Mouse (Mus musculus) forebrain, embryonic 15.5 days (tissue): Measurements from ENCODE around the gene Rhoc. TPM values are rescaled to one million over a fixed set of nuclear protein-coding genes. Genes with fewer than 3 reads are reported as not detected.
A peak's percentile ranks its signal among the peaks of the same experiment; 100 is the strongest.
"Not testable (repeated sequence)": the region's sequence is repeated elsewhere in the genome, so short reads cannot be mapped to it uniquely, and the experiment has no call there.

Experiments used
- ATAC-seq: fragments of 200-750 bp; cut with Nextera tagmentation; replicated peaks from 2 replicates; pipeline ENCODE4 v1.8.0; 2017; ENCODE audit warnings: mild to moderate bottlenecking, moderate TSS enrichment, moderate library complexity
- H3K27ac ChIP-seq: fragments of 300-500 bp; sonication (generic); replicated peaks from 2 replicates; pipeline ENCODE4 v1.5.1; 2015; ENCODE audit warnings: mild to moderate bottlenecking, inconsistent platforms
- H3K27me3 ChIP-seq: fragments of 300-500 bp; sonication (generic); 2 replicates; pipeline ENCODE4 v1.6.1; 2015; ENCODE audit warnings: inconsistent platforms
- H3K36me3 ChIP-seq: fragments of 300-500 bp; sonication (generic); 2 replicates; pipeline ENCODE4 v1.6.1; 2015; ENCODE audit warnings: mild to moderate bottlenecking, inconsistent platforms
- H3K4me1 ChIP-seq: fragments of 300-500 bp; sonication (generic); 2 replicates; pipeline ENCODE4 v1.6.1; 2015; ENCODE audit warnings: inconsistent platforms
- H3K4me2 ChIP-seq: fragments of 300-500 bp; sonication (generic); replicated peaks from 2 replicates; pipeline ENCODE4 v1.6.1; 2015; ENCODE audit warnings: mild to moderate bottlenecking, inconsistent platforms
- H3K4me3 ChIP-seq: fragments of 300-500 bp; sonication (generic); 2 replicates; pipeline ENCODE4 v1.5.1; 2015; ENCODE audit warnings: mild to moderate bottlenecking, inconsistent platforms
- H3K9ac ChIP-seq: fragments of 300-500 bp; sonication (generic); replicated peaks from 2 replicates; pipeline ENCODE4 v1.6.1; 2015; ENCODE audit warnings: mild to moderate bottlenecking, inconsistent platforms
- H3K9me3 ChIP-seq: fragments of 300-500 bp; sonication (generic); 2 replicates; pipeline ENCODE4 v1.6.1; 2016; ENCODE audit warnings: inconsistent platforms
- WGBS: fragments of 180-500 bp; shearing (Covaris S2); methylation state at CpG from one replicate; pipeline ENCODE4 v1.1.7; 2015; ENCODE audit warnings: mixed read lengths; 5-methylcytosine and 5-hydroxymethylcytosine counted together
- polyA plus RNA-seq: library from polyadenylated mRNA; unstranded; fragments of >200 nt; fragmentation: Nextera tagmentation; extraction: Ambion mirVana; gene quantifications from 2 replicates; pipeline ENCODE4 v1.2.1, GENCODE M21; 2015

Gene Rhoc
- polyA plus RNA-seq, 1 experiment from 2014 or later: 43.3 TPM

DNA sequence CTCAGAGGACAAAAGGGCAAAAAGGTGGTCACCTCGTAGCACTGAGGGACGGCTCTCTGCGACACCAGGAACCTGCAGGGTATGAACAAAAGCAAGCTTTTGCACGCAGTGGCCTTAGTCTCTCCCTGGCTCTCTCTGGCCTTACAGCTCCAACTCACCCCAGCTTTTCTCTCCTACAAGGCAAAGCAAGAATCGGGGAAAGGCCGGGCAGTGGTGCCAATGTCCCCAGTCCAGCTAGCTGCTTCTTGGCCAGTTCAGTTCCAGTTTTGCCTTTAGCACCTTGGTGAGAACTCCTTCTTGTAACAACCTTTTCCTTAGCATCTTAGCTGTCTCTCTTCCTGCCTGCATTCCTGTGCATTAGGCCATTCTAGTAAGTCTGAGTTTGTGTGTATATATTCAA is 13.3 kb downstream of the Rhoc start:
- H3K27me3 ChIP-seq: no peaks in the 10 kb centered on the region
- H3K4me3 ChIP-seq: no peak overlapping the region
- H3K9me3 ChIP-seq: no peaks in the 10 kb centered on the region
- 92% methylated on average over 6 of the region's 6 CpGs for WGBS
- no peak overlapping the region for H3K4me2 ChIP-seq
- H3K27ac ChIP-seq: no peak overlapping the region
- peaks cover 8% of the 10 kb centered on the region for H3K36me3 ChIP-seq
- no peak overlapping the region for H3K9ac ChIP-seq
- H3K4me1 ChIP-seq: no peaks in the 10 kb centered on the region
- no peak for ATAC-seq

DNA sequence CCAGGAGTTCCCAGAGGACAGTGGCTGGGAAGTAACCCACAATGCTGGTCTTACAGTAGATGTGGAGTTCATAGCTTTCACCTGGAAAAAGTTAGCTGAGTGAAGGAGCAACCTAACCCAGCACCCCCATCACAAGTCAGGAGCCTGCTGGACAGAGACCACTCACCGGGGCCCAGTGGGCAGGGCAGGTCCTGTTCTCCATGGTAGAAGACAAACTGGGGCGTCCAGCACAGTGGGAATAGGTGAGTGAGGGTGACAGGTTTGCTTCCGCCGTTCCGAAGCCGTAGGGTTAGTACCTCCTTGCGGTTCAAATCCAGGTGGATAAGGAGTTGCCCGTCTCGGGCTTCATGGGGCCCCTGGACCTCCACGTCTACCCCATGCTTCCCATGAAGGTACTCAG is 16.1 kb downstream of the Rhoc start:
- H3K27me3 ChIP-seq: no peaks in the 10 kb centered on the region
- H3K9me3 ChIP-seq: no peaks in the 10 kb centered on the region
- WGBS: 93% methylated on average over 10 of the region's 10 CpGs
- H3K4me3 ChIP-seq: no peak overlapping the region
- H3K9ac ChIP-seq: no peak overlapping the region
- H3K36me3 ChIP-seq: peaks cover 3% of the 10 kb centered on the region; the same call in 1 of the 2 replicates
- ATAC-seq: no peak
- no peak overlapping the region for H3K27ac ChIP-seq
- no peak overlapping the region for H3K4me2 ChIP-seq
- no peaks in the 10 kb centered on the region for H3K4me1 ChIP-seq

DNA sequence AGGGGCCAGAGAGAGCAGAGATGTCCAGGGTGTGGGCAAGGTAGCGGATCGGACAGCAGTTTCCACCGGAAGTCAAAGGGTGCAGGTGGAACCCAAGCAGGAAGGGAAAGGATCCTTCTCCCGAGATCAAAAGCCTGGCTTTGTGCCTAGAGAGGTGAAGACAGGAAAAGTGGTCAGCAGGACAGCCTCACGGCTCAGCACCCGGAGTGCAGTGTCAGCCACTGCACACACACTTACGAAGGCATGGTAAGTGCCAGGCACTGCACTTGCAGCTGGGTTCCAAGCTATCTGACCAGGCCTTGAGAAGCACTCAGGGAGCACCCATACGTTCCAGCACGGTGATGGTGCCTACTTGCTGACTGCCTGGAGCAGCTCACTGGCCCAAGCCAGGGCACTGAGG is 17.4 kb downstream of the Rhoc start:
- Histone ChIP-seq H3K9ac (no peak overlapping the region), H3K27me3 (no peaks in the 10 kb centered on the region), H3K27ac (no peak overlapping the region), H3K4me1 (no peaks in the 10 kb centered on the region), H3K9me3 (no peaks in the 10 kb centered on the region), H3K4me2 (no peak overlapping the region), H3K36me3 (peaks cover 1% of the 10 kb centered on the region; the same call in 1 of the 2 replicates), H3K4me3 (no peak overlapping the region)
- WGBS: 86% methylated on average over 9 of the region's 9 CpGs
- no peak for ATAC-seq

DNA sequence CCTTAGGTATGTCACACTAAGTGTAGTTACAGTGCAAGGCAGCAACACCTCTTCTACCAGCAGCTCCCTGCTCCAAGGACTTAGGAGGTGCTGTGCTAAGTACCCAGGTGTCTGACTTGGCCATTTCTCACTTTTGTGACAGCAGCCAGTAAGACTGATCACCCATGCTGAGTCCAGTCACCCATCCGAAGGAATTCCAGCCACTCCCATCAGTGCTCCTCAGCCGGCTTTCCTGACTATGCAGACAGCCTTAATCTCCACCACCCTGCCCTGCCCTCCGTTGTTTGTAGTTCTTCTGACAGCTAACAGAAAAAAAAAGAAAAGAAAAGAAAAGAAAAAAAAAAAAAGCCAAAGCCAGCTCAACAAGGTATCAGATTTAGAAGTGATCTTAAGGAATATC is 23.6 kb downstream of the Rhoc start:
- Histone ChIP-seq H3K9ac (no peak overlapping the region), H3K4me1 (peaks cover 1% of the 10 kb centered on the region), H3K36me3 (no peaks in the 10 kb centered on the region), H3K9me3 (no peaks in the 10 kb centered on the region), H3K27me3 (no peaks in the 10 kb centered on the region), H3K4me3 (no peak overlapping the region), H3K4me2 (no peak overlapping the region), H3K27ac (no peak overlapping the region)
- no peak for ATAC-seq
- WGBS: 24% methylated on average over 3 of the region's 3 CpGs

DNA sequence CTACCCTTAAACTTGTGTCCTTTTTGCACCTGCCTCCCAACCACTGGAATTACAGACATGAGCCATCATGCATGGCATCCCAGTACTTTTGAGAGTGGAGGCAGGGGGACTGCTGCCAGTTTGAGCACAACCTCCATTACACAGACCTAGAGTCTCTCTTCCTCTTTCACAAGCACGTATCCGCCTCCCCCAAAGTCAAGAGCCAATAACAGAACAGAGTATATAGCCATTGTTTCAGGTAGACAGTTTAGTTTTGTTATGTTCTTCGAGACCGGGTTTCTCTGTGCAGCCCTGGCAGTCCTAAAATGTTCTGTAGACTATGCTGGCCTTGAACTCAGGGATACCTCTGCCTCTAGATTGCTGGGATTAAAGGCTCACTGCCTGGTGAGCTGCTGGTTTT is 24.1 kb downstream of the Rhoc start:
- no peaks in the 10 kb centered on the region for H3K36me3 ChIP-seq
- 83% methylated on average over 4 of the region's 4 CpGs for WGBS
- no peaks in the 10 kb centered on the region for H3K9me3 ChIP-seq
- no peak overlapping the region for H3K4me3 ChIP-seq
- no peak for ATAC-seq
- no peak overlapping the region for H3K27ac ChIP-seq
- peaks cover 6% of the 10 kb centered on the region for H3K4me1 ChIP-seq
- no peak overlapping the region for H3K9ac ChIP-seq
- H3K4me2 ChIP-seq: no peak overlapping the region
- no peaks in the 10 kb centered on the region for H3K27me3 ChIP-seq

DNA sequence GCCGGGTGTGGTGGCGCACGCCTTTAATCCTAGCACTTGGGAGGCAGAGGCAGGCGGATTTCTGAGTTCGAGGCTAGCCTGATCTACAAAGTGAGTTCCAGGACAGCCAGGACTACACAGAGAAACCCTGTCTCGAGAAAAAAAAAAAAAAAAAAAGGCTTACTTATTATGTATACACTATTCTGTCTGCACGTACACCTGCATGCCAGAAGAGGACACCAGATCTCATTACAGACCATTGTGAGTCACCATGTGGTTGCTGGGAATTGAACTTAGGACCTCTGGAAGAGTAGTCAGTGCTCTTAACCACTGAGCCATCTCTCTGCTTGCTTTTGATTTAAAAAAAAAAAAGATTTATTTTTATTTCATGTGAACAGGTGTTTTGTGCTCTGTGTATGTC is 25.1 kb downstream of the Rhoc start:
- not testable (repeated sequence) for H3K9ac ChIP-seq, H3K9me3 ChIP-seq, H3K4me1 ChIP-seq, H3K4me3 ChIP-seq, ATAC-seq, H3K27me3 ChIP-seq, H3K36me3 ChIP-seq, H3K4me2 ChIP-seq, H3K27ac ChIP-seq
- 94% methylated on average over 7 of the region's 7 CpGs for WGBS

DNA sequence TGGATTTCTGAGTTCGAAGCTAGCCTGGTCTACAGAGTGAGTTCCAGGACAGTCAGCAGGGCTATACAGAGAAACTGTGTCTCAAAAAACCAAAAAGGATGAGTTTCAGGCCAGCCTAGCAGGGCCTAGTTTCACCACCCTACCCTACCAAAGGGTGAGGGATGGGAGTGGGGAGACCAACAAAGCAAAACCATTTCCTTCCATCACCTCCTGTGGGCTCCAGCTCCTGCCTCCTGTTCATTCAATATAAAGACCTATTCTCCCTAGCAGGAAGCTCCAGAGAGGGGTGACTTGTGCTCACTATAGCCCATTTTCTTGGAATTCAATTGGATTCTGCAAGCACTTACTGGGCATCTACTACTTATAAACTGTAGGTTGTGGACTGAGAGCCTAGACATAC is 26.6 kb downstream of the Rhoc start:
- Histone ChIP-seq H3K4me2 (no peak overlapping the region), H3K9ac (no peak overlapping the region), H3K4me3 (no peak overlapping the region), H3K36me3 (no peaks in the 10 kb centered on the region), H3K27me3 (no peaks in the 10 kb centered on the region), H3K4me1 (peaks cover 16% of the 10 kb centered on the region), H3K27ac (no peak overlapping the region), H3K9me3 (no peaks in the 10 kb centered on the region)
- no peak for ATAC-seq
- WGBS: 100% methylated on average over 1 of the region's 1 CpGs

DNA sequence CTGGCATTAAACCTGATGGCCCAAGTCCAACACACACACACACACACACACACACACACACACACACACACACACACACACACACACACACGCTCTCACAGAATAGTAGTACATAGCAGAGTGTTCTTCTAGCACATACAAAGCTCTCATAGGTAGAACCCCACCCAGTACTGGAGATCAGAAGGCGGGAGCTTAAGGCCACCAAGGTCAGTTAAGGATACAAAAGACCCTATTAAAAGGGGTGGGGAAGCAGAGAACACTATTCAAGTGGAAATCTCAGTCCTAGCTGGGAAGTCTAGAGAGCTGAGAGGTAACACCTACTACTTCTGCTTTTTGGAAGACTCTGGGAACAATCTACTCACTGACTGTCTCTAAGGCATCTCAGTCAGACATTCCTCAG is 27.2 kb downstream of the Rhoc start:
- H3K4me2 ChIP-seq: no peak overlapping the region
- H3K27ac ChIP-seq: no peak overlapping the region
- WGBS: 87% methylated on average over 2 of the region's 2 CpGs
- no peak overlapping the region for H3K4me3 ChIP-seq
- no peaks in the 10 kb centered on the region for H3K27me3 ChIP-seq
- H3K4me1 ChIP-seq: peaks cover 16% of the 10 kb centered on the region
- H3K9ac ChIP-seq: no peak overlapping the region
- no peak for ATAC-seq
- H3K36me3 ChIP-seq: no peaks in the 10 kb centered on the region
- H3K9me3 ChIP-seq: no peaks in the 10 kb centered on the region

DNA sequence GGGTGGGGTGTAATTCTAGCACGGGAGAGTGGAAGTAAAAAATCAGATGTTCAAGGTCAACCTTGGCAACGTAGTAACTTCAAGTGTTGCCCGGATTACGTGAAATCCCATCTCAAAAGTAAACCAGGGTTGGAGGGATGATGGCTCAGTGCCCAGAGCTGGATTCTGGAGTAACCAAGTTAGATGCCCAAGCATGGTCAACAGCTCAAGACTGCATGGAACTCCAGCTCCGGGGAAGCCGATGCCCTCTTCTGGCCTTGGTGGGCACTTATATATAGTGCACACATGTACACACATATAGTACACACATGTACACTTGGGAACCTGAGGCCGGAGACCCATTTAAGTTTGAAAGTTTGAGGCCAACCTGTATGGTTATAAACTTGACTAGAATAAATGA is 28.0 kb downstream of the Rhoc start:
- Histone ChIP-seq H3K9me3 (no peaks in the 10 kb centered on the region), H3K9ac (no peak overlapping the region), H3K4me3 (no peak overlapping the region), H3K36me3 (peaks cover 2% of the 10 kb centered on the region; the same call in 1 of the 2 replicates), H3K4me2 (no peak overlapping the region), H3K27ac (no peak overlapping the region), H3K27me3 (no peaks in the 10 kb centered on the region), H3K4me1 (peaks cover 16% of the 10 kb centered on the region)
- no peak for ATAC-seq
- 97% methylated on average over 7 of the region's 7 CpGs for WGBS

DNA sequence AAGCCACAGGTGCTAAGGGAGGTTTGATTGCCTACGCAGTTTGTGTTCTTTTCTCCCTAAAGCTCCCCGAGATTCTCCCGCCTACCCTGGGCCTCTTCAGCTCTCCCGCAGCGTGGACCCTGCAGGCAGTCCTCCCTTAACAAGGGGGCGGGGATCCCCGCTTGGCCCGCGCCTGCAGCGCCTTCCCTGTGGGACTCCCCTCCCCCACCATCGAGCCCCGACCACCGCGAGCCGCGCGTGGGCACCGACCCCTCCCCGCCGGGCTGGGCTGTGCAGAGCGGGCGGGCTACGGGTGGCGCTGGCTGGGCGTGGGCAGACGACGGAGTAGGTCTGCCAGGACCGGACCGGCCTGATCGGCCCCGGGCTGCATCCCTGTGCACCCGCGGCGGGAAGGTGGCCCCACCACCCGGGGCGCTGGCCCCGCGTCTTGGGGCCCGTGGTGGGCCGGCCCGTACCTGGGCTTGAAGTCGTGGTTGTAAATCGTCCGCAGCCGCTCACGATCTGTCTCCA is 29.4 kb downstream of the Rhoc start:
- WGBS: under 1% methylated on average over 46 of the region's 46 CpGs
- peak; percentile 81 for ATAC-seq
- Histone ChIP-seq H3K27me3 (no peaks in the 10 kb centered on the region), H3K4me2 (peak overlapping the region; percentile 97), H3K9me3 (no peaks in the 10 kb centered on the region), H3K4me1 (peaks cover 16% of the 10 kb centered on the region), H3K36me3 (peaks cover 9% of the 10 kb centered on the region; the same call in 1 of the 2 replicates), H3K9ac (peak overlapping the region; percentile 71), H3K4me3 (peak overlapping the region; percentile 75), H3K27ac (peak overlapping the region; percentile 46)

DNA sequence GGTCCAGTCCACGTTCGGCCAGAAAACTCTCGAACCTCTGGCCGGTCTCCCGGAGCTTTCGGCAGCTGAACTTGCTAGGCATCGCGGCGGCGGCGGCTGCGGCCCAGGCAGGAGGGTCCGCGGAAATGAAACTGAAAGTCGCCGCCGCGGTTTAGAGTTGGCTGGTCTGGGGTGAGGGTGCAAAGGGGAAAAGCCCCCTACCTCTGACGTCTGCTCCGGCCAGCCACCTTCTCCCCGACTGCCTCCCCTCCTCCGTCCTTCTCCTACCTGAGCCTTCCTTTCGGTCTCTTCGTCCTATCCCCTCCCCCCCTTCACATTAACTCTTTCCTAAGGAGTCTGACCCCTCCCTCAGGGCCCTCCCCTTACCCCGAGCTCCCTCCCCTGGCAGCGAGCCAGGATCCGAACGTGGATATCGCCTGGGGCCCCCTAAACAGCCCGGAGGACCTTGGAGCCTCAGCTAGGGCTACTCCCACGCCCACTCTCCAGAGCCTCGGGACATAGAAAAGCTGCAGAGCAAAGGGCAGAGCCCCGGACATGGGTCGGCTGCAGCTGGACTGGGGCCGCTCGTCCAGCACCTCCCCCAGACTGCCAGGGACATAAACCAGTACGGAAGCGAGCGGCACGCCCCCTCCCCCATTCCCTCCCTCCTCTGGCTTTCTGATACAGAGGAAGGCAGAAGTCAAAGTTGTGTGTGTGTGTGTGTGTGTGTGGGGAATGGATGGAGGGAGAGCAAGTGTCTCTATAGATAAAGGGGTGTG is 30.0 kb downstream of the Rhoc start, which contains the start of gene Mov10:
Gene Mov10, minus strand, starts transcription at position 573 of the 758 bp plus-strand sequence.
- peaks cover 11% of the 10 kb centered on the region; the same call in 1 of the 2 replicates for H3K36me3 ChIP-seq
- peaks cover 16% of the 10 kb centered on the region for H3K4me1 ChIP-seq
- peak within 1 kb of the TSS; percentile 46 for H3K27ac ChIP-seq
- H3K9me3 ChIP-seq: no peaks in the 10 kb centered on the region
- peak within 1 kb of the TSS; percentile 75 for H3K4me3 ChIP-seq
- ATAC-seq: peak; percentile 78
- WGBS: under 1% methylated on average over 40 of the region's 40 CpGs
- H3K9ac ChIP-seq: peak within 1 kb of the TSS; percentile 71
- peak within 1 kb of the TSS; percentile 97 for H3K4me2 ChIP-seq
- no peaks in the 10 kb centered on the region for H3K27me3 ChIP-seq

DNA sequence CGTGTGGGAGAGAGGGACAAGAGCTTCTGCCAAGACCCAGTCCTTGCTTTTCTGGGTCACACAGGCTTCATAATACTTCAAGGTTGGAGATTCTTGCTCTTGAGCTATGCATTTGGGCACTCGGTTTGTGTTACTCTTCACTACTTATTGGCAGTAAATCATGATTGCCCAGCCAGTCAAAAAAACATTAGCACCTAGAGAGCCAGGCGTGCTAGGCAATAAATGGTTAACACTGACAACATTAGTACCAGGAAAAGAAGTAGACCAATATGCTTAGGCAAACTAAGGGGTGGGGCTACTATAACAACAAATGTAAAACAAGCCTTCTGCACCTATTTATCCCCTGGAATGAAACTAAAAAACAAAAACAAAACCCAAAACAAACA is 30.6 kb downstream of the Rhoc start:
- Histone ChIP-seq H3K9ac (no peak overlapping the region; the same call in 1 of the 2 replicates), H3K4me3 (peak overlapping the region; percentile 75), H3K27me3 (no peaks in the 10 kb centered on the region), H3K4me2 (peak overlapping the region; percentile 97), H3K4me1 (peaks cover 16% of the 10 kb centered on the region), H3K27ac (no peak overlapping the region), H3K36me3 (peaks cover 11% of the 10 kb centered on the region; the same call in 1 of the 2 replicates), H3K9me3 (no peaks in the 10 kb centered on the region)
- WGBS: 11% methylated on average over 3 of the region's 3 CpGs
- no peak for ATAC-seq
